Mouse (Mus musculus) small intestine, adult 2 months (tissue): Measurements from ENCODE around the gene Yars2. TPM values are rescaled to one million over a fixed set of nuclear protein-coding genes. Genes with fewer than 3 reads are reported as not detected.

Source experiments
- H3K27ac ChIP-seq: fragments of 200-500 bp; 2 replicates; pipeline ENCODE4 v1.5.1; 2012; ENCODE audit warnings: low read depth, low read length, control low read depth, inconsistent platforms; ENCODE audit not compliant: insufficient read depth
- H3K27me3 ChIP-seq: fragments of 200-500 bp; 2 replicates; pipeline ENCODE4 v1.6.1; 2012; ENCODE audit warnings: mild to moderate bottlenecking, moderate library complexity, low read length, inconsistent platforms; ENCODE audit not compliant: control insufficient read depth, insufficient read depth
- H3K36me3 ChIP-seq: fragments of 200-500 bp; 2 replicates; pipeline ENCODE4 v1.6.1; 2012; ENCODE audit warnings: mild to moderate bottlenecking, low read length, control low read depth, inconsistent platforms; ENCODE audit not compliant: control insufficient read depth, insufficient read depth
- H3K4me1 ChIP-seq: fragments of 200-500 bp; 2 replicates; pipeline ENCODE4 v1.6.1; 2012; ENCODE audit warnings: low read length, inconsistent platforms, mixed read lengths; ENCODE audit not compliant: control insufficient read depth, insufficient read depth, insufficient read length
- H3K4me3 ChIP-seq: fragments of 200-500 bp; 2 replicates; pipeline ENCODE4 v1.5.1; 2012; ENCODE audit warnings: low read depth, mild to moderate bottlenecking, control low read depth, inconsistent platforms, low read length, moderate library complexity
- CTCF ChIP-seq: fragments of 200-500 bp; IDR thresholded peaks from 2 replicates; pipeline ENCODE4 v1.5.1; 2012; ENCODE audit warnings: low read depth, mild to moderate bottlenecking, control low read depth, inconsistent platforms, low read length, moderate library complexity, mixed read lengths; ENCODE audit not compliant: insufficient replicate concordance, insufficient read length; ENCODE audit errors: extremely low read depth
- POLR2A ChIP-seq: fragments of 200-500 bp; IDR thresholded peaks from 2 replicates; pipeline ENCODE4 v1.6.1; 2012; ENCODE audit warnings: low read depth, mild to moderate bottlenecking, control low read depth, inconsistent platforms, low read length, moderate library complexity
- WGBS: fragments of 180-500 bp; shearing (Covaris S2); methylation state at CpG from one replicate; pipeline ENCODE4 v1.1.7; 2018; 5-methylcytosine and 5-hydroxymethylcytosine counted together
- polyA plus RNA-seq: library from polyadenylated mRNA; depleted of rRNA; stranded (reverse); fragments of >200 nt; gene quantifications from 2 replicates; pipeline ENCODE4 v1.2.3, GENCODE M21; 2012

Yars2 gene
- polyA plus RNA-seq, 1 experiment: 16.2 TPM

DNA sequence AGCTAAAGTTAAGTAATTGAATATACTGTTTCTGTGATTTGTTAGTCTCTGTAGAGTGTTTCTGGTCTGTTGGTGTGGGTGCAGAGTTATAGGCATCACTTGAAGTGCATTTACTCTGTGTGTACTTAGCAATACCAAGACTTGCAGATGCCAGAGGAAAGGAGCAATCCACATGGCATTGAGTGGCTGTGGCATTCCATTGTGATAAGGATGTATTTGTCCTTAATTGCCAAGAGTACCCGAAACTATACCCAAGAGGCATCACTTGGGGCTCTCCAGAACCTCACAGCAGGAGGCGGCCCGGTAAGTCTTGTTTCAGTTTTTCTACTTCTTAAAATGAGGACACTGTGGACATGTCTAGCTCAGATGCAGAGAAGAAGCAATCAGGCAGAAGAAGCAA is 40.3 kb upstream of the Yars2 start:
- TF ChIP-seq CTCF (no peak), POLR2A (no peak)
- Histone ChIP-seq H3K27ac (no peak overlapping the region), H3K27me3 (no peaks in the 10 kb centered on the region), H3K4me1 (no peaks in the 10 kb centered on the region), H3K36me3 (peaks cover 50% of the 10 kb centered on the region), H3K4me3 (no peak overlapping the region)
- 90% methylated on average over 3 of the region's 3 CpGs for WGBS

DNA sequence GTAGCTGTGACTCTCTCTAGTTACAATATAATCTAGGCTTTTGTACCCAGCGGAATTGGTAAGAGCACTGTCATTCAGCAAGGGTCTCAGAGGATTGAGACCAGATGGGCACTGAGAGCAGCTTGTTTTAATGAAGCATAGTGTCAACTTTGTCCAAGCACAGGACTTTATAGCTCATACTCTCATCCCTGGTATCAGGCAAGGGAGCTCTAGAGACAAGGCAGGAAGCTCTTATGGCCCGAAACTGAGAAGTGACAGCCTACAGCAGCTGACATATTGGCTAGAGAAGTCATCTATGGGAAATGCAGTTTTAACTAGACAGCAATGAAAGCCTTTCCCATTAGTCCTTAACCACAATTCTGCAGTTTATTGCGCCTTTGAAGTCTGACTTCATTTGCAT is 29.8 kb upstream of the Yars2 start:
- Histone ChIP-seq H3K27me3 (no peaks in the 10 kb centered on the region), H3K4me3 (no peak overlapping the region), H3K27ac (no peak overlapping the region), H3K36me3 (peaks cover 31% of the 10 kb centered on the region), H3K4me1 (no peaks in the 10 kb centered on the region)
- WGBS: 90% methylated on average over 3 of the region's 3 CpGs
- TF ChIP-seq CTCF (no peak), POLR2A (no peak)

- TF ChIP-seq CTCF: no peak
- TF ChIP-seq POLR2A: no peak
- Histone ChIP-seq H3K4me3 (no peak overlapping the region), H3K36me3 (peaks cover 28% of the 10 kb centered on the region), H3K27me3 (no peaks in the 10 kb centered on the region), H3K27ac (no peak overlapping the region), H3K4me1 (no peaks in the 10 kb centered on the region)
- 87% methylated on average over 6 of the region's 6 CpGs for WGBS
Measured at GRCm38 (mm10) chr16:16273752-16274151, 29.0 kb upstream of the Yars2 start.

DNA sequence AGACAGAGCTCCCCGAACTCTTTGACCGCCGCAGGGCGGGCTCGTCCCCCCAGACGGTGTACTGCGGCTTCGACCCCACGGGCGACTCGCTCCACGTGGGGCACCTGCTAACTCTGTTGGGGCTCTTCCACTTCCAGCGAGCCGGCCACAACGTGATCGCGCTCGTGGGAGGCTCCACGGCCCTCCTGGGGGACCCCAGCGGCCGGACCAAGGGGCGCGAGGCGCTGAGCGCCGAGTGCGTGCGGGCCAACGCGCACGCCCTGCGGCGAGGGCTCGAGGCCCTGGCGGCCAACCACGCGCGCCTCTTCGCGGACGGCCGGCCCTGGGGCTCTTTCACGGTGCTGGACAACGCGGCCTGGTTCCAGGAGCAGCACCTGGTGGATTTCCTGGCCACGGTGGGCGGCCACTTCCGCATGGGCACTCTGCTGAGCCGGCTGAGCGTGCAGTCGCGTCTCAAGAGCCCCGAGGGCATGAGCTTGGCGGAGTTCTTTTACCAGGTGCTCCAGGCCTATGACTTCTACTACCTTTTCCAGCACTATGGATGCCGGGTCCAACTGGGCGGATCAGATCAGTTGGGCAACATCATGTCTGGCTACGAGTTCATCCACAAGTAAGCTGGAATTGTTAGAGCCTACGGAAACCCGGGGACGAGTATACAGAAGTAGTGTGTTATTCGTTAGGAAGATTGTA is 518 bp downstream of the Yars2 start:
- Histone ChIP-seq H3K27me3 (no peaks in the 10 kb centered on the region), H3K36me3 (peaks cover 10% of the 10 kb centered on the region), H3K4me1 (0 out of 2 replicates have a peak, but pooled peaks cover 2% of the 10 kb centered on the region), H3K4me3 (peak overlapping the region; percentile 82), H3K27ac (no peak overlapping the region)
- WGBS: under 1% methylated on average over 61 of the region's 61 CpGs
- TF ChIP-seq POLR2A: no peak; the same call in 1 of the 2 replicates
- TF ChIP-seq CTCF: no peak

GRCm38 (mm10) chr16:16303888-16304287 is 1.1 kb downstream of the Yars2 start:
- 16% methylated on average over 7 of the region's 7 CpGs for WGBS
- TF ChIP-seq CTCF: no peak
- no peak for TF ChIP-seq POLR2A
- Histone ChIP-seq H3K27ac (no peak overlapping the region), H3K4me1 (0 out of 2 replicates have a peak, but pooled peaks cover 2% of the 10 kb centered on the region), H3K27me3 (no peaks in the 10 kb centered on the region), H3K4me3 (no peak overlapping the region), H3K36me3 (peaks cover 12% of the 10 kb centered on the region)

GRCm38 (mm10) chr16:16311319-16311718 is 8.6 kb downstream of the Yars2 start:
- WGBS: 86% methylated on average over 5 of the region's 5 CpGs
- H3K27ac ChIP-seq: no peak overlapping the region

GRCm38 (mm10) chr16:16325775-16326336 is 23.1 kb downstream of the Yars2 start:
- no peak overlapping the region for H3K27ac ChIP-seq
- TF ChIP-seq POLR2A (no peak), CTCF (no peak)
- H3K36me3 ChIP-seq: peaks cover 37% of the 10 kb centered on the region
- no peak overlapping the region for H3K4me3 ChIP-seq
- H3K27me3 ChIP-seq: no peaks in the 10 kb centered on the region
- WGBS: 92% methylated on average over 5 of the region's 5 CpGs
- H3K4me1 ChIP-seq: no peaks in the 10 kb centered on the region

More at GRCm38 (mm10) chr16:16311319-16311718, 8.6 kb downstream of the Yars2 start:
- H3K27me3 ChIP-seq: no peaks in the 10 kb centered on the region
- H3K4me3 ChIP-seq: no peak overlapping the region
- no peaks in the 10 kb centered on the region for H3K4me1 ChIP-seq
- H3K36me3 ChIP-seq: peaks cover 40% of the 10 kb centered on the region
- no peak for TF ChIP-seq POLR2A
- no peak for TF ChIP-seq CTCF
